Mouse (Mus musculus) spleen, adult 12 weeks (tissue): ENCODE results near the gene Fam213b.

Source experiments
- DNase-seq: peaks from one replicate; pipeline ENCODE4 v3.0.0; 2022; ENCODE audit warnings: low spot score

The Fam213b gene

DNA sequence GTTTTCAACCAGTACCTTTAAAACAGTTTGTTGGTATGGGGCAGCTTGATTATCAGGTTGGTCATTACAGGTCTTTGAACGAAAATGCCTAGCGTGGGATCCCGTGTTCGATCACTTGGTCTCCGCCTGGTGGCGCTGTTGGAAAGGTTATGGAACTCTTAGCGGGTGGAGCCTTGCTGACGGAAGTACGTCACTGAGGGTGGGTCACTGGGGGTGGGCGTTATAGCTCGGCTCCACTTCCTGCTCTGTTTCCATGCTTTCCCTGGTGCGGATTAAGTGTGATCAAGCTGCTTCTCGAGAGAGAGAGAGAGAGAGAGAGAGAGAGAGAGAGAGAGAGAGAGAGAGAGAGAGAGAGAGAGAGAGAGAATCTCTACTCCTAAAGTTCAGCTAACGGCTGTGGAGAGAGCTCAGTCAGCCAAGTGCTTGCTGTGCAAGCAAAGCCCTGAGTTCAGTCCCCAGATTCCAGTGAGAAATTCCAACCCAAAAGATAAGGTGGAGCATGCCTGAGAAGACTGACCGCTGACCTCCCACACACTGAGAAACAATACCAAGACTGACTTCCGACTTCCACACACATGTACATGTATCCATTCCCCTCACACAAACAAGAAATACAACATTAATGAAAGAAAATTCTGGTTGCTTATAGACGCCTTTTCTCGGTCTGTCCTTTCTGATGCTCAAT, 20.9 kb downstream of the Fam213b start:
- DNase-seq, result peak; percentile 80

DNA sequence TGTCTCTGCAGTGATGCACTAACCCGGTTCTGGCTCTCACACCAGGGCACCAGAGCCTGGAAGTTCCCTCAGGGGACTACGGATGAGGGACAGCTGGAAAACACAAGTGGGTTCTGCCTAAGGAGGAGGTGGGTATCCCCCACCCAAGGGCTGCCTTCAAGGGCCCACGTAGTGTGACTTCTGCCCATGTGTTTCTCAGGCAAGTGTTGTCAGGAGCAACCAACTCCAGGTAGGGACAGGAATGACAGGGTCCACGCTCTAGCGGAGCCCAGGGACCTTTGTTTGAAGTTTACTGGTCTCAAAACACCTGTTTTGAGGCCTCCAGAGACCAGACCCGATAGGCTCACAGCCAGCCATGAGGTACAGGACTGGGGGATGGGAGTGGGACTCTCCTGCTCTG, 25.7 kb downstream of the Fam213b start:
- no peak for DNase-seq

DNA sequence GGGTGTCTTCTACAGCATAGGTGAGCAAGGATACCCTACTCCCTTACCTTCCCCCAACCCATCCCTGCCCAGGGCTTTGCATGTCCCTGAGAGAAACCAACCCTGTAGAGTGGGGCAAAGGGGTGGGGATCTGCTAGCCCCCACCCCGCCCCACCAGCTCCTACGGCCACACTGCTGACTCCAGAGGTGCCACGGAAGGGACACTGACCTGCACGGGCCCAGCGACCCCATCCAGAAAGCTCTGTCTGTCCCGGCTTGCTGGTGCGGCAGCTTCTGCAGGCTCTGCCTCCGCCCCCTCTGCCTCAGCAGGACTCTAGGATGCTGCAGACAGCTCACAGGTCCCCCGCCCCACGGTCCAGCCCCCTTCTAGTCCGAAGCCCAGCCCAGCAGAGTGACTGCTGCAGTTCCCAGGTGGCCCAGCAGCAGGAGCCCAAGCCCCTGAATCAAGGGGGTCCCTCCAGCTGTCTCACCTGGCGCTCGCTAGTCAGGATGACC, 27.1 kb downstream of the Fam213b start:
- DNase-seq, result no peak

DNA sequence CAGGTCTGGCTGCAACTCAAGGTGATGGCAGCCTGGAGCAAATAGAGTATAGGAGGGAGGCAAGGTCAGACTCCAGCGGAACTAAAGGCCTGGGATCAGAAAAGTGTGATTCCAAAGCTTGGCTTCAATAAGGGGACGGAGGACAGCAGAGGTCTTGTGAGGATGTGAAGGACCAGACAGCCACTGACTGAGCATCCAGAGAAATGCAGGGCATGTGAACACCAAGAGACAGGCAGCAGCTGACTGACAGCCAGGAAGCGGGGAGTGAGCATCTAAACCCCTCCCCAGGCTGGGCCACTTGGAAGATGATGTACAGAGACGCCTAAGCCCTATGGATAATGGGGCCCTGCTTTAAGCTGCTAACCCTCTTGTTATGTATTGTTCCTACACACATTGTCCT, 28.2 kb downstream of the Fam213b start:
- DNase-seq, result no peak

DNA sequence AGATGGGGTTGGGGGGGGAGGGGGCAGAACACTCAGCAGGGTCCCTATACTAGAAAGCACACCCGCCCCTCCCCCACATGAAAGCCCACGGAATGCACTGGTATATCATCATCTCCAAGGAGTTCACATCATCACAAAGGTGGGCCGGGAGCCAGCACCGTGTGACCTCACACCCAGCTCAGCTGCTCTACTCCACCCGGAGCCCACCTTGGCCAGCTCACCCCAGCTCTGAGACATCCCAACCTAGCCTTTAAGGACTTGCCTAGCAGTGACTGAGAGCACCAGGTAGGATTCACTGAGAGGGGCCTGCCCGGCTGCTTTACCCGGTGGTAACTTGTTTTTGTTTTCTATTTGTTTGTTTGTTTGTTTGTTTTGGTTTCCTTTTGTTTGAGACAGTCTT, 29.5 kb downstream of the Fam213b start, which contains the start of gene Mmel1:
Mmel1 (plus strand) TSS at position 146 of the 400 bp plus-strand sequence.
- no peak for DNase-seq

DNA sequence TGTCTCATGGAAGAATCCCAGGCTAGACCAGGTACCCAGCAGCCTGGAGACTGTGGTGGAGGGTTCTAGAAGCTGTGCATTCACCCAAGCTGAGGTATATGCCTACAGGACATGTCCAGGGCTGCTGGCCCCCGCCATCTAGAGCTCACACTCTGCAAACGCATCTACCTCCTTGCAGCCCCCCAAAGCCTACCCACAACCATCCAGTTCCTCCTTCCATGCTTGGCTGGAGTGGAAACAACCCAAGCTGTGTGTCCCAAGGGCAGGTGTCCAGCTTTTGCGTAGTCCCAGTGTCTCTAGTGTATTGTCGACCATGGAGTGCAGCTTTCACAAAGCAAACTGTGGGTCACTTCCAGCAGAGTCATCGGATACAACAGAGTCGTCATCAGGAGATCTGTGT, 31.7 kb downstream of the Fam213b start:
- DNase-seq, result no peak

DNA sequence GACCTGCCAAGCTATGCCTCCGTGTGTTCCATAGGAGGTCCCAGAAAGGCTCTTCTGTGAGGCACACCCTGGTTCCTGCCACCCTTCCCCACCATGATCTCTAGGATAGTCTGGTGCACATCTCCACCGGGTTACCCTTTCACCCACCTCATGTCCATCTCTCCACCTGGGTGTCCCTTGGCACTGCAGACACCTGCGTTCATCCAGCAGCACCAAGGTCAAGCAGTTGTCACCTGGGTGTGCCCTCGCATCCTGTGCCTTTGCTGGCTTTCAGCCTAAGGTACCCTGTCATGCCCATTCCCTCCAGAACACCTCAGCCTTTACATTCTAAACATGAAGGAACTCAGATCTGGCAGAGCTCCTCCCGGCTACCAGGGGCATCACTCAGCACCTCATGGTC, 32.5 kb downstream of the Fam213b start:
- DNase-seq, result no peak

DNA sequence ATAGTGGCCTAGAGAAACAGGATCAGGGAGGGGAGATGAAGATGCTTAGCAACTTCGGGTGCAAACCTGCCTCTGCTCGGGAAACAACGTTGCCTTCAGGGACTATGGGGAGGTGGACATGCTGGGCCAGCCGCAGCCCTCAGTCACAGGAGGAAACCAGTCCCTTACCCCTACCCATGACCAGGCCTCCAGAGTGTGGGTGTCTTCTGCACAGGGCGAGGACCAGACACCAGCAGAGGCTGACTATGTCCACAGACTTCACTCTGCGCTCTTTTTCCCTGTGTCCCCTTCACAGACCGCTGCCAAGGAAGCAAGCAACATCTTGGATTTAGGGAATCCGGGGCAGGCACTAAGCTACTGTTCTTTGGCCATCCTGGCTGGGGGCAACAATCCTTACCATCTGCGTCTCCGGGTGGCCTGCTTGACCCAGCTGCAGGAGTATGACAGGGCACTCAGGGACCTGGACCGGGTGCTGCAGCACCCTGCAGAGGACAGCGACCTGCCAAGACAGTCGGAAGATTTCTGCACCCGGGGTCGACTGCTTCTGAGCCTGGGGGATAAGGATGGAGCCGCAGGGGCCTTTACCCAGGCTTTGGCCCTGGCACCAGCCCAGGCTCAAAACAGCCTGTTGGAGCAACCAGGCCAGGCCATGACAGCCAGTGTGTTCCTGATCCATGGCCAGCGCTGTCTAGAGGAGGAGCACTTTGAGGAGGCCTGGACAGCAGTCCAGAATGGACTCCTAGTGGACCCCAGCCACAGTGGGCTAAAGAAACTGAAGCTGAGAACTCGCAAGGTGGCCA, 33.8 kb downstream of the Fam213b start:
- DNase-seq, result no peak

DNA sequence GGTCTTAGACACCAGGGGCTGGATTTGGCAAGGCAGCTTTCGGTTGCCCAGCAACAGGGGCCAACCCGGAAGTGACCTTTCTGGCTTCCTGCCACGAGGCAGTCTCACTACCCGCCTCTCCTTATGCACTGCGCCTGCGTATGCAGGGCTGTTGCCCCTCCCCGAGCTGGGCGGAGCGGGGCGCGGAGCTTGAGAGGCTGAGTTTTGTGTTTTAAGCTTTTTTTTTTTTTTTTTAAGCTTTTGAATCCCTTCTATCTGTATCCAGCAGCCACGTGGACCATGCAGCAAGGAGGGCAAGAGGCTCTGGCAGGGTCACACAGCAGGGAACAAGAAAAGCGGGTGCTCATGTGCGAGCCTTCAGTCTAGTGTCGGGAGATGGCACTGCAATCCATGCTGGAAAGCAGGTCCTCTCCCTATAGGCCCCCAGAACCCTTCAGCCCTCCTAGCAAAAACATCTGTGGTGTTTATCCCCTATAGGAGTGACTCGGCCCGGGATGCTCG, 34.6 kb downstream of the Fam213b start:
- DNase-seq, result peak; percentile 63

DNA sequence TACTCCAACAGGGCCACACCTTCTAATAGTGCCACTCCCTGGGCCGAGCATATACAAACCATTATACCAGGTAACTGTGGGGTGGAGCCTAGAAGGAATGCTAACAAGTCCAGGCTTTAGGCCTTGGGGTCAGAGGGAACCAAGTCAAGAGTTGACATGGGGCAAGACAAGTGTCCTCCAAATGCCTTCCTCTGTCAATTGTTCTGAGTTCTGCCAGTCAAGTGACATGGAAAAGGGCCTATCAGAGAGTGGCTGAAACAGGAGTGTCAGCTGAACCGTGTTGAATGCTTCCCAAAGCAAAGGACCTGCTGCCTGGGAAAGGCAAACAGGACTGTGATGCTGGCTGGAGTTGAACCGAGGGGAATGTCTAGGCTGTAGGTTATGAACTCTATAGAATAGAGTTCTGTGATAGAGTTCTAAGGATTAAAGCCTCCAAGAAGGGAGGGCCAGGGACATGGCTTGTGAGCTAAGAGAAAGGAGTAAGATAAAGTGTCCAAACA, 35.4 kb downstream of the Fam213b start:
- no peak for DNase-seq

DNA sequence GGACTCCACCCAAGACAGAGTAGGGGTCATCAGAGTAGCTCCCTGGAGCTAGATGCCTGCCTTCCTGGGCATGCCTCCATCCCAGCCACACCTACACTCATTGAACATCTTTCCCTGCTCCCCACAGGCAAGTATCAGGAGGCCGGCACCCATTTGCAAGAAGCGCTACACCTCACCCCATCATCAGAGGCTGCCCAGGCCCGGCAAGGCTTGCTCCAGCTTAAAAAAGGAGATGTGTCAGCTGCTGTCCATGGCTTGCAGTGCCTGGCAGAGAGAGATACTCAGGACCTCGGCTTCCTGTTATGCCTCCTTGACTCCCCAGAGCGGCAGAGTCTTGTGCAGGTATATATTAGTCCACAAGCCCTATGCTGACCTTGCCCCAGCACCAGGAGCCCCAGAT, 37.0 kb downstream of the Fam213b start:
- no peak for DNase-seq

DNA sequence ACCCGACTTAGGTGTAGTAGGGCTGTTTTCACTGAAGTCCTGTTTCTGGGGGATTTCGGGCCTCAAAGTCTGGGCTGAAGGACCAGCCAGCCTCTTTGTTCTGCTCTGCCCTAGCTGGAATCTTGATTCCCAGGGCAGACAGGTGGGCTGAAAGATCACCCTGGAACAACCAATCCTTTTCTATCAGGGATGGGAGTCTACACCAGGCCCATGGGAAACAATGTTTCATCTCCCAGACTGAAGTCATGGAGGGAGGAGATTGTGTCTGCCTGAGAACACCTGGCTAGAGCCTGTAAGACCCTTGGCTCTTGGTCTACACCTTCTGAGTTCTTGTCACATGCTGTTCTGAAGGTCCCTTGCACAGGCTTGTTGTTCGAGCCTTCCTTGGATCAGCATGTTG, 40.3 kb downstream of the Fam213b start:
- no peak for DNase-seq

DNA sequence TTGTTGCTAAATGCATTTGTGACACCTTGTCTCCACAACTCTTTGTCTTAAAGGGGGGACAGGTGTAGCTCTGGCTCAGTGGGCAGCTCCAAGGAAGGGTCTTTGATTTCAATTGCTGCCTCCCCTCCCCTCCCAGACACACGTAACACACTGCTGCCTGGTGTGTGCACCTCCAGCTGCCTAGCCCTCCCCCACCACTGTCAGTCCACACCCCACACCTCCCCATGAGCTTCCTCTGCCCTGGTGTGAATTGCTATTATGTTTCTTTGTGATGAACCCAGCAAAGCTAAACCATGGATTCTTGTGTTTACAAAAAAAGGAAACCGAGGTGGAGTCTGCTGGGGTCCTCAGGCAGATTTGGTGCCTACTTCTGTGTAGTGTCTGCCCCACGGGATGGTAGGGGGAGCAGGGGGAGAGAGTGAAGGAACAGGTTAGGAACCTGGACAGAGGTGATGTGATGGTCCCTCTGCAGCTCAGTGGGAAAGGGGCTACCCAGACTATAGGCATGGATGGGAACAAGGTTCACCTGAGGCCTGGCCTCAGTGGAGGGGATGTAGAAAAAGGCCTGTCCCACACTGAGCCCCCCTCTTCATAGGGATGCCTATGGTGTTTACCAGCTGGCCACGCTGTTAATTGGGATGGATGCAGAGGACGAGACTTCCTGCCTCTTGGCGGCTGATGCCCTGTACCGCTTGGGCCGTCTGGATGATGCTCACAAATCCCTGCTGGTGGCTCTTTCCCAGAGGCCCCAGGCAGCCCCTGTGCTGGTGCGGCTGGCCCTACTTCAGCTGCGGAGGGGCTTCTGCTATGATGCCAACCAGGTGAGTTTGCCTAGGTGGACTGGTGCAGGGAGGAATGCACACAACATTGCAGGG, 41.3 kb downstream of the Fam213b start:
- no peak for DNase-seq

DNA sequence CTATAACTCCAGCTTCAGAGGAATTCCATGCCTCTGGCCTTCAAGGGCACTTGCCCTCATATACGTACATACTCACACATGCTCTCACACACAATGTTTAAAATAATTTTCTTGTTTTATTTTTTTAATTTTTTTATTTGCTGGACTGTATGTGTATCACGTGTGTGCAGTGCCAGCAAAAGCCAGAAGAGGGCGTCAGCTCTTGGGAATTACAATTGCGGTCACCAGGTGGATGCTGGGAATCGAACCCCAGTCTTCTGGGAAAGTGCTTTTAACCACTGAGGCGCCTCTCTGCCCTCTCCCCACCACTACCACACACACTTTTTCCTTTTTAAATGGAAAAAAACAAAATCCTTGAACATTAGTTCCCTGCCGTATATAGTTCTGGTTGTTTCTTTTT, 42.1 kb downstream of the Fam213b start:
- no peak for DNase-seq

DNA sequence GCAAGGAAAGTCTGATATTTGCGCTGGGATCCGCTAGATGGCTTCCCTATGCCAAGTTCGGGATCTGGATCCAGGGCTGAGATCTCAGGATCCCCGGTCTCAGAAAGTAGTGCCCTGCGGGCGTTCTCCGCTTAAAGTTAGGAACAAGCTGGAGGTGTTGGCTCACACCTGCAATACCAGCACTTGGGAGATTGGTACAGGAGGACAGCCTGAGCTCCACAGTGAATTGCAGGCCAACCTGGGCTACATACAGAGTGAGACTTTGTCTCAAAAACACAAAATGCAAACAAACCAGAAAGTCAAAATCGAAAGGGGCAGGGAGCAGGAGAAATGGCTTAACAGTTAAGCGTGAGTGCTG, 42.5 kb downstream of the Fam213b start:
- DNase-seq, result no peak

DNA sequence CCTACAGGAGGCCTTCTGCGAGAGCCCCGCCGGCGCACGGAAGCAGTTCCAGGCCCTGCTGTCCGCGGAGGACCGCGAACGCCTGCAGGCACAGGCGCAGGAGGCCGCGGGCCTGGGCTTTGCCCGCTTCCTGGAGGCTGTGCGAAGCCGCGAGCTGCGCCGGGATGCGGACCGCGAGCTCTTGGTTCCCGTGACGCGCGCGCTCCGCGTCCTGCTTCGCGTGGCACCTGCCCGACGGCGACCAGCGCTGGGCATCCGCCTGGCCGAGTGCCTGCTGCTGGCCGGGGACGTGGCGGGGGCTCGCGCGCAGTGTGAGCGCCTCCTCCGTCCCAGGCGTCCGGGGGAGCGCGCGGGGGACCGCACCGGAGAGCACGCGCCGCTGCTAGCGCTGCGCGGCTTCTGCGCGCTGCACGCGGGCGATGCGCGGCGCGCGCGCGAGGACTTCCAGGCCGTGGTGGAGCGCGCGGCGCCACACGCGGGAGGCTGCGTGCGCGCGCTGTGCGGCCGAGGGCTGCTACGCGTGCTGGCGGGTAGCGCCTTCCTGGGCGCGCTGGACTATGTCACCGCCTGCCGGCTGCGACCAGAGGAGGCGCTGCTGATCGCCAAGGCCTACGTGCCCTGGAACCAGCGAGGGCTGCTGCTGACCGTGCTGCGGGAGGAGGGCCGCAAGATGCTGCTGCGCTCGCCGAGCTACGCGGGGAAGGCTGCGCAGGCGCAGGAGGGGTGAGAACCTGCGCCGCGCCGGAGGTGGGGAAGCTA, 43.0 kb downstream of the Fam213b start:
- DNase-seq, result no peak

DNA sequence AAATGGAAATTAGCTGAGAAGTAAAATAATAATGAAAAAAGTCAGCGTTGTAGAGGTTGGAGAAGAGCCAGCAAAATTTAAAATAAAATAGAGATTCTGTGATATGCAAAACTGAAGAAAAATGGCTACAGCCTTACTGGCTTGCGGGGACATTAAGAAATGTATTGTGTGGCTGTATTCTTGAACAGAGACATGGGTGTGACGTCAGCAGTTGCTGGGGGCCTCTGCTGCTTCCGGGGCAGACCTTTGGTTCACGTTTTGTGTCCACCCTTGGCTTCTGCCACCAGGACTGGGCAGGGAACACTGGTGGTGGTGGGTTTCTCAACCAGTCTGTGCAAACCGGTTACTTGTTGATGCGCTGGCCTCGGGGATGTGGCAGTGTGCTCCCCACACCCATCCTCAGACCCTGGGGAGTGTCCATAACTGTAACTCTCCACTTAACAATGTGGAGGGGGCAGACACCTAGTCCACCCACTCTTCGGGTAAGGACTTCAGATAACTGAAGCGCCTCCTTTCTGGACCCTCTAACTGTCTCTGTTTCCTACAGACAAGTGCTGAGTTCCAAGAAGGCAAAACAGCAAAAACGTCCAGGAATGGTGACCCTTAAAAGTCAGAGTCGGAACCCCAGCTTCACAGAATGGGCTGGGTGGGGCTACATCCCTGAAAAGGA, 44.1 kb downstream of the Fam213b start:
- DNase-seq, result no peak

DNA sequence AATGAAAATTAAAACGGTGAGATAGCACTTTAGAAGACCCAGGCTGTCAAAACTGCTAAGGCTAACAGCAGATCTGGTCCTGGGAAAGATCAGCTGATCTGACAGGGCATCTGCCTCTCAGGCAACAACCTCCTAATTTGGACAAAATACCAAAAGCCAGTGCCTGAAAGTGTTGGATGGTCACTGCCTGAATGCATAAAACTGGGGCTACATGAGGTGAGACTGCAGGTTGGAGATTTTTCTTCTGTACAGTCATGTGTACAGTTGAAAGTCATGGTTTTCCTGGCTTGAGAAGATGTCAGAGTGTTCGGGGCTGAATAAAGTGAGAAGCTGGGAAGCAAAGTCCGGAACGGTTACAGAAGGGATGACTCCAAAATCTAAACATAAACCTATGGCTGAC, 45.1 kb downstream of the Fam213b start:
- DNase-seq, result no peak

DNA sequence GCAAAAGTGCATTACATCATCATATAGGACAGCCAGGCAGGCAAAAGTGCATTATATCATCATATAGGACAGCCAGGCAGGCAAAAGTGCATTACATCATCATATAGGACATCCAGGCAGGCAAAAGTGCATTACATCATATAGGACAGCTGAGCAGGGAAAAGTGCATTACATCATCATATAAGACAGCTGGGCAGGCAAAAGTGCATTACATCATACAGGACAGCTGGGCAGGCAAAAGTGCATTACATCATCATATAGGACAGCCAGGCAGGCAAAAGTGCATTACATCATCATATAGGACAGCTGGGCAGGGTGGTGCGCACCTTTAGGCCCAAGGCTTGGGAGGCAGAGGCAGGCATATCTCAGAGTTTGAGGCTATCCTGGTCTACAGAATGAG, 46.2 kb downstream of the Fam213b start:
- DNase-seq, result no peak
